Mouse (Mus musculus): Measurements from ENCODE around the gene Adamts2. TPM values are rescaled to one million over a fixed set of nuclear protein-coding genes. Genes with fewer than 3 reads are reported as not detected.

Adamts2 gene
- polyA plus RNA-seq, 1 experiment from 2014 or later = 0.65 TPM

DNA sequence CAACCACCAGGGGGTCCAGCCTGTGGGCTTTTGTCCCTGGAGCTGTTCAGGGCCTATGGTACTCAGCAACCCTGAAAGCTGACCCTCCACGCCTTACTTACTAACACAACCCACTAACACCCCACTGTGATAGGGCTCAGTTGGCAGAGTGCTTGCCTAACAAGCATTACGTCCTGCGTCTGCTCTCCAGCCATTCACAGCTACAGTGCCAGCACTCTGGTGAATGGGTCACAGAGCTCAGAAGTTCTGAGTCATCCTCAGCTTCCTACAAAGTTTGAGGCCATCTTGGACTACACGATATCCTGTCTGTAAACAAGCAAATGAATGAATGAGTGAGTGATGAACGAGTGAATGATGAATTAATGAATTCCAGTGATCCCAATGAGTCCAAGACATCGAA, 118.5 kb downstream of the Adamts2 start:
- ATAC-seq = no peak
- no peaks in the 10 kb centered on the region for H3K9me3 ChIP-seq (replicated peaks)
- H3K4me2 ChIP-seq = no peak overlapping the region
- 81% methylated on average over 6 of the region's 6 CpGs for WGBS
- H3K4me1 ChIP-seq = peaks cover 7% of the 10 kb centered on the region
- H3K9ac ChIP-seq = no peak overlapping the region
- H3K27me3 ChIP-seq = no peaks in the 10 kb centered on the region
- no peaks in the 10 kb centered on the region for H3K36me3 ChIP-seq (ENCODE audit: poor library complexity, severe bottlenecking)
- no peak overlapping the region for H3K27ac ChIP-seq
- H3K4me3 ChIP-seq = no peak overlapping the region

DNA sequence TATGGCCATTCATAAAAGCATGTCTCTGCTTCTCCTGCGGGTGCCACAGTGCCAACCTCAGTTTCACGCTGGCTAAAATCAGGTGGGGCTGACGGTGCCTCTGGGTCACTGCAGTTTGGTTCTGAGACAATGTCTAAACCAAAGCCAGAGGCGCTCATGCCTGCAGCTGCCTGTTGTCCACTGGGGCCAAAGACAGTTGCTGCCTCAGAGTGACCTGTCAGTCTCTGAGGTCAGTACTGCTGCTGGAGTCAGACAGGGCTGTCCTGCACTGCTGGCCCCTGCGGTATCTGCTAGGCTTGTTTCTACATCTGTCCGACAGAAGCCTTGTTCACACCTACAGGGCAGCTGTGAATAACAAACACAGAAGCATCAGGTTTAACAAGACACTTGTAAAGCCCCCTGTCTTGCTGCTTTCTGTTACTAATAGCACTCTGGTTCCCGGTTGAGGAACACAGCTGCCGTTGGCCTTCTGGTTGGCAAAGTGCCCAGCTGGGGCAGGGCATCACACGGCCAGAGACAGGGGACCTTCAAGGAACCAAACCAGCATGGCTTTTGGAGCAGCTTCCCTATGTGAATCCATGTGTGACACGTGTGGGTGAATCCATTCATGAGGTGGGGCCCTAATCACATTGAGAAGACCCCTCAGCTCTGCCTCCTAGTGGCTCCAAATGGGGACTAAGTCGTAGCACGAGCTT, 119.1 kb downstream of the Adamts2 start:
- H3K9me3 ChIP-seq (replicated peaks) = no peaks in the 10 kb centered on the region
- peaks cover 7% of the 10 kb centered on the region for H3K4me1 ChIP-seq
- no peak for ATAC-seq
- H3K9ac ChIP-seq = no peak overlapping the region
- no peak overlapping the region for H3K27ac ChIP-seq
- no peak overlapping the region for H3K4me2 ChIP-seq
- H3K4me3 ChIP-seq = no peak overlapping the region
- WGBS = 53% methylated on average over 12 of the region's 12 CpGs
- no peaks in the 10 kb centered on the region for H3K27me3 ChIP-seq
- H3K36me3 ChIP-seq (ENCODE audit: poor library complexity, severe bottlenecking) = no peaks in the 10 kb centered on the region

DNA sequence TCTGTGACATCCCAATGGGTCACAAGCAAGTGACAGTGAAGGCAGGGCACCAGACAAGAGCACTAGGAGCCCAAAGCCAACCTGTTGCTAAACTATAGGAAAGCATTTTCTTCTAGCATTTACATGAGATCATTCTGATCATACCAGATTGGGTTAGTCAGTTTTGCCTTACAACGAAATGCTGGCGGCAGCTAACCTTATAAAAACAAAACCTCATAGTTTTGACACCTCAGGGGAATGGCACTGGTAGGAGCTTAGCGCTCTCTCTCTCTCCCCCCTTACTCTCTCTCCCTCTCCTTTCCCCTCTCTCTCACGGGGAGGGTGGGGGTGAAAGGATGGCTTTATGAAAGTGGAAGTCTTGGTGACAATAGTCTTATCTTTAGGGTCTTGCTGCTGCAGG, 123.7 kb downstream of the Adamts2 start:
- Histone ChIP-seq H3K4me2 (no peak overlapping the region), H3K27ac (no peak overlapping the region), H3K9ac (no peak overlapping the region), H3K4me3 (no peak overlapping the region), H3K36me3 (ENCODE audit: poor library complexity, severe bottlenecking) (no peaks in the 10 kb centered on the region), H3K27me3 (no peaks in the 10 kb centered on the region), H3K9me3 (replicated peaks) (no peaks in the 10 kb centered on the region), H3K4me1 (peaks cover 7% of the 10 kb centered on the region)
- whole genome bisulfite sequencing = 80% methylated on average over 4 of the region's 4 CpGs
- ATAC-seq = no peak

DNA sequence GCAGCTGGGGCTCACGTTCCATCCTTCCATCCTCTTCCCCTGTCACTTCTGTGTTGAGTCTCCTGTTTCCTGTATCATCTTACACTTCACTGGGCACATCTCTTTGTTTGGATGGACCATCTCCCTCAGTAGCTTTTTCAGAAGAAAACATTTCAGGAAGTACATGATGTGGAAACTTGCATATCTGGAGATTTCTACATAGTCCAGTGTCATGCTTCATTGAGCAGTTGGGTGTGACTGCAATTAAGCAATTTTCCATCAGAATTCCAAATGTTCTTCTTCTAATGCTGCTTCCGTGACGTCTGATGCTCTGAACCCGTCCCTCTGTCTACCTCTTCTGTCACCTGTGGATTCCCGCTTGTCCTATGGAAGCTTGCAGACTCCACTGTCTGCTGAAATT, 124.2 kb downstream of the Adamts2 start:
- no peak overlapping the region for H3K9ac ChIP-seq

GRCm38 (mm10) chr11:50733146-50733545, 131.3 kb downstream of the Adamts2 start:
- Histone ChIP-seq H3K27ac (no peak overlapping the region), H3K9me3 (replicated peaks) (no peaks in the 10 kb centered on the region), H3K4me2 (no peak overlapping the region), H3K36me3 (ENCODE audit: poor library complexity, severe bottlenecking) (no peaks in the 10 kb centered on the region), H3K4me3 (no peak overlapping the region), H3K9ac (no peak overlapping the region), H3K4me1 (no peaks in the 10 kb centered on the region), H3K27me3 (no peaks in the 10 kb centered on the region)
- ATAC-seq = no peak
- WGBS = 55% methylated on average over 2 of the region's 3 CpGs

More for the DNA sequence above, 124.2 kb downstream of the Adamts2 start:
- WGBS = 86% methylated on average over 5 of the region's 5 CpGs
- Histone ChIP-seq H3K4me3 (no peak overlapping the region), H3K36me3 (ENCODE audit: poor library complexity, severe bottlenecking) (no peaks in the 10 kb centered on the region), H3K4me1 (peaks cover 2% of the 10 kb centered on the region), H3K27me3 (no peaks in the 10 kb centered on the region), H3K9me3 (replicated peaks) (no peaks in the 10 kb centered on the region), H3K27ac (no peak overlapping the region), H3K4me2 (no peak overlapping the region)
- no peak for ATAC-seq

GRCm38 (mm10) chr11:50734129-50734528, 132.2 kb downstream of the Adamts2 start:
- Histone ChIP-seq H3K4me1 (no peaks in the 10 kb centered on the region), H3K9ac (no peak overlapping the region), H3K9me3 (replicated peaks) (no peaks in the 10 kb centered on the region), H3K36me3 (ENCODE audit: poor library complexity, severe bottlenecking) (no peaks in the 10 kb centered on the region), H3K27me3 (no peaks in the 10 kb centered on the region), H3K4me3 (no peak overlapping the region), H3K4me2 (no peak overlapping the region), H3K27ac (no peak overlapping the region)
- ATAC-seq = no peak
- WGBS = 68% methylated on average over 4 of the region's 4 CpGs

DNA sequence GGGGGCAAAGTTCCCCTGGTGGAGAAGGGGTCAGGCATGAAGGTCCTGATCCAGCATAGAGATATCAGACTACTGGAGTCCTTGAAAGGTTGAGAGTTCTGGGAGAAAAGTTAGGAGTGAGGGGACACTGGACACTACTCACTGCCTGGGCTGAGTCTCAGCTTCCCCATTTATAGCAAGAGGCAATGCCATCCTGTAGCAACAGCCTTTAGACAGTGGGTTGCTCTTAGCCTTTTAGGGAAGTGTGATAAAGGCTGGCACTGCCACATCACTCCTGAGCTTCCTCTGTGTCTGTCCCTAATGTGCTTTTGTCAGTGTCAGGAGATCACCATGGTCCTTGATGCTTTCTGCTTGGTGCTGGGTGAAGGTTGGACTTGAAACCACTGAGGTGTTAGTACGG, 134.7 kb downstream of the Adamts2 start:
- no peak overlapping the region for H3K9ac ChIP-seq
- H3K4me3 ChIP-seq = no peak overlapping the region
- no peak overlapping the region for H3K4me2 ChIP-seq
- no peaks in the 10 kb centered on the region for H3K9me3 ChIP-seq (replicated peaks)
- no peak overlapping the region for H3K27ac ChIP-seq
- ATAC-seq = no peak
- no peaks in the 10 kb centered on the region for H3K4me1 ChIP-seq
- H3K36me3 ChIP-seq (ENCODE audit: poor library complexity, severe bottlenecking) = no peaks in the 10 kb centered on the region
- no peaks in the 10 kb centered on the region for H3K27me3 ChIP-seq
- 96% methylated on average over 1 of the region's 1 CpGs for WGBS

DNA sequence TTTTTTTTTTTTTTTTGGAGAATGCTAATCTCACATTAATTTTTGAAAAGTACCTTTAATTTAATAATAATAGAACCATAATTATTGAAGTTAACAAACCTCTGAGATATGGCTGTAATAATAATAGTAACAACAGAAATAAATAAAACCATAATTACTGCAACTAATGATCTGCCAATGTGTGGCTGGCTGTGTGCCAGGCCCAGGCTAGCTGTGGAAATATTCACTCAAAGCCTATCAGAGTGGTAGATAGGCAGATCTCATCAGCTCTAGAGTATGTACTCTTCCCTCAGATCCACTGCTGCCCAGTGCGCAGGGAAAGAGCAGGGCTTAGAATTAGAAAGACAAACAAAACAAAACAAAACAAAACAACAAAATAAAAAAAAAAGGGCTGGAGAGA, 136.6 kb downstream of the Adamts2 start:
- no peak overlapping the region for H3K27ac ChIP-seq
- no peak overlapping the region for H3K9ac ChIP-seq
- H3K27me3 ChIP-seq = no peaks in the 10 kb centered on the region
- H3K4me1 ChIP-seq = no peaks in the 10 kb centered on the region
- H3K4me3 ChIP-seq = no peak overlapping the region
- ATAC-seq = no peak
- no peaks in the 10 kb centered on the region for H3K9me3 ChIP-seq (replicated peaks)
- no peak overlapping the region for H3K4me2 ChIP-seq
- 86% methylated on average over 1 of the region's 1 CpGs for WGBS
- no peaks in the 10 kb centered on the region for H3K36me3 ChIP-seq (ENCODE audit: poor library complexity, severe bottlenecking)

DNA sequence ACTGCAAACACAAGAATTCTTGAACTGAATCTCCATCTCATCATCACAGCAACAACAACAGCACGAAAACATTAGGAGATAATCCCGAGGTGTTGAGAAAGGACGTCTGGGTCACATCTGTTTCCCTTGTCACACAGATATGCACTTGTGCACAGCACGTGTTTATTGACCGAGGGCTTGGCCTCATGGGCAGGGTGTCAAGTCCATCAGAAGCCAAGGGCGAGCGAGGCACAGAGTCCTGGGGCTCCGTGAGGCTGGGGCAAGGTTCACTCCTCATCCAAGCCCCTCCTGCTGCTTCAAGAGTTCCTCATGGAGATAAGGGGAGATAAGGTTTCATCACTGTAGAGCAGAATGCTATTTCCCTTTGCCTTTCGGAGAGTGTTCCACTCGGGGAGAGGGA, 137.6 kb downstream of the Adamts2 start:
- H3K9ac ChIP-seq = no peak overlapping the region
- no peak overlapping the region for H3K27ac ChIP-seq
- H3K4me1 ChIP-seq = no peaks in the 10 kb centered on the region
- no peak for ATAC-seq
- WGBS = 80% methylated on average over 10 of the region's 10 CpGs
- H3K4me3 ChIP-seq = no peak overlapping the region
- no peak overlapping the region for H3K4me2 ChIP-seq
- no peaks in the 10 kb centered on the region for H3K27me3 ChIP-seq
- H3K36me3 ChIP-seq (ENCODE audit: poor library complexity, severe bottlenecking) = no peaks in the 10 kb centered on the region
- H3K9me3 ChIP-seq (replicated peaks) = no peaks in the 10 kb centered on the region

DNA sequence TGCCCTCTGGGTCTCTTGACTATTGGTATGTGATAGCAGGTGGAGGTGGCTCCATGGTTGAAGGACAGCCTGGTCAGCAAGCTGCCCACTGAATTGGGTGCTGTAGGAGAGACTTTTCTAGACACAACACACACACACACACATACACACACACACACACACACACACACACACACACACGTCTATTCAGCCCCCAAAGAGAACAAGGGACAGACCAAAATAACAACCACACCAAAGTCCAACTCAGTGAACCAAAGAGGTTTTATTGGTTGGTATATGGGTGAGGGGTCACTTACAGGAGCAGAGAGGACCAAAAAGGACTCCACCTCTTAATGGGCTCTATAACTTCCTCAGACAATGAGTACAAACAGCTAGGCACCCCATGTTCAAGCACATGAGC, 140.3 kb downstream of the Adamts2 start:
- H3K9ac ChIP-seq = no peak overlapping the region
- H3K27ac ChIP-seq = no peak overlapping the region
- no peak overlapping the region for H3K4me3 ChIP-seq
- H3K4me1 ChIP-seq = no peaks in the 10 kb centered on the region
- H3K27me3 ChIP-seq = no peaks in the 10 kb centered on the region
- no peak for ATAC-seq
- no peaks in the 10 kb centered on the region for H3K9me3 ChIP-seq (replicated peaks)
- H3K4me2 ChIP-seq = no peak overlapping the region
- H3K36me3 ChIP-seq (ENCODE audit: poor library complexity, severe bottlenecking) = no peaks in the 10 kb centered on the region
- 64% methylated on average over 1 of the region's 1 CpGs for WGBS

- H3K27me3 ChIP-seq = no peaks in the 10 kb centered on the region
- ATAC-seq = no peak
These were observed 143.1 kb downstream of the Adamts2 start for GRCm38 (mm10) chr11:50744971-50745370.

DNA sequence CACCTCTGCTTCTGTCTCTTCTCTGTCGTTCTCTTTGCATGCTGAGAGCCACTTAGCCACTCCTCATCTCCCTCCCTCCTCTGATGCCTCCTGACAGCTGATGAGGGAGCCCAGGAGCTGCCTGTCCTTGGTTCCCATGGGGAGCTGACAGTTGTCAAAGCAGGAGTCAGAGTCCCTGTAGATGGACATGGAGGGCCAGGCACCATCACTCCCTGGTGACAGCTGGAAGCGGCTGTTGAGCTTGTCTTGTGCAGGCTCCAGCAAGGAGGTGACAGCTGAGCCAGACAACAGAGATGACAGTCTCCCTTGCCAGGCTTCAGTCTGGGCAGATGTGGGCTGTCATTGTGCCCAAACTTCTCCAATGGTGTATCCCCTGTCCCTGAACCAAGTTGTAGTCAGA, 144.6 kb downstream of the Adamts2 start:
- Histone ChIP-seq H3K4me1 (peaks cover 4% of the 10 kb centered on the region; the same call in 1 of the 2 replicates), H3K36me3 (ENCODE audit: poor library complexity, severe bottlenecking) (no peaks in the 10 kb centered on the region), H3K4me2 (no peak overlapping the region), H3K4me3 (no peak overlapping the region), H3K9me3 (replicated peaks) (no peaks in the 10 kb centered on the region), H3K9ac (no peak overlapping the region), H3K27me3 (no peaks in the 10 kb centered on the region), H3K27ac (no peak overlapping the region)
- no peak for ATAC-seq
- WGBS = 46% methylated on average over 2 of the region's 2 CpGs

More at GRCm38 (mm10) chr11:50744971-50745370, 143.1 kb downstream of the Adamts2 start:
- 63% methylated on average over 6 of the region's 6 CpGs for WGBS
- H3K9me3 ChIP-seq (replicated peaks) = no peaks in the 10 kb centered on the region
- no peaks in the 10 kb centered on the region for H3K36me3 ChIP-seq (ENCODE audit: poor library complexity, severe bottlenecking)
- H3K4me1 ChIP-seq = no peaks in the 10 kb centered on the region
- H3K9ac ChIP-seq = no peak overlapping the region
- no peak overlapping the region for H3K27ac ChIP-seq
- H3K4me2 ChIP-seq = no peak overlapping the region
- H3K4me3 ChIP-seq = no peak overlapping the region

DNA sequence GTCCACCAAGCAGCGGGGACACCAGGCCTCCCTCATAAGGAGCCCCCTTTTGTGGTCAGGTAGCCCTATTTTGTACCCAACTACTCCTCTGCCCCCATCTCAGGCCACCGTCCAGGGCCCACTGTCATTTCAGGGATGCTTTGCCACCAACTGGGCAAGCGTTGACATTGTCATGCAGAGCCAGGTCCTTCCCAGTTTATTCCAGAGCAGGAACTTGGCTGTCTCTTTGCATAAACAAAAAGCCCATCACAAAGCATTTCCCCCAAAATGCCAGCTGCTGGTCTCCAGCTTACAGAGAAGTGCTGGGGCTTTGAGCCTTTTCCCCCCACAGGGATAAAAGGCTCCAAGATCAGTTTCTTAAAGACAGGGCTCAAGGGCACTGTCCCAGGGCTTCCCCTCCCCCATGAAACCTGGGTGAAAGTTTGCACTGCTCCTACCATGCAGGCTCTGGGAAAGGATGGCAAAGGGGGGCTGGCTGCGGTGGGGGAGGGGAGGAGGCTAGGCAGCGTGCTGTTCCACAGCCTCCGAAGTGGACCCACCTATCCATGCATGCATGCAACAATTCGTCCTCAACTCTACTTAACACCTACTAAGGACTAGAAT, 149.2 kb downstream of the Adamts2 start:
- Histone ChIP-seq H3K27ac (no peak overlapping the region), H3K27me3 (no peaks in the 10 kb centered on the region), H3K9ac (no peak overlapping the region), H3K36me3 (ENCODE audit: poor library complexity, severe bottlenecking) (no peaks in the 10 kb centered on the region), H3K4me2 (no peak overlapping the region), H3K9me3 (replicated peaks) (no peaks in the 10 kb centered on the region), H3K4me3 (no peak overlapping the region), H3K4me1 (peaks cover 4% of the 10 kb centered on the region; the same call in 1 of the 2 replicates)
- WGBS = 35% methylated on average over 7 of the region's 7 CpGs
- ATAC-seq = no peak
